Mouse (Mus musculus): ENCODE measurements around the gene Tex52.

GRCm38 (mm10) chr6:128363007-128363825 is 12.0 kb upstream of the Tex52 start:
- no peak for TF ChIP-seq CTCF (IDR thresholded peaks at IDR 0.05; ENCODE audit: extremely low read depth, insufficient read depth, insufficient read length, insufficient replicate concordance)
- no peak for TF ChIP-seq POLR2A (IDR thresholded peaks at IDR 0.05; ENCODE audit: low read depth, low read length)

Measured in spleen, adult 2 months (tissue).